Mouse (Mus musculus): Measurements from ENCODE around the gene Agpat4. TPM values are rescaled to one million over a fixed set of nuclear protein-coding genes. Genes with fewer than 3 reads are reported as not detected.

The Agpat4 gene
- polyA plus RNA-seq, 1 experiment from 2014 or later, result 55.5 TPM

GRCm38 (mm10) chr17:12127056-12127455, 8.6 kb downstream of the Agpat4 start:
- no peak for ATAC-seq (ENCODE audit: low FRiP score)
- WGBS, result 85% methylated on average over 4 of the region's 4 CpGs
- H3K9me3 ChIP-seq (replicated peaks), result no peaks in the 10 kb centered on the region
- no peak overlapping the region for H3K4me3 ChIP-seq (replicated peaks)
- H3K9ac ChIP-seq (replicated peaks), result no peak overlapping the region
- H3K36me3 ChIP-seq, result peaks cover 18% of the 10 kb centered on the region
- no peaks in the 10 kb centered on the region for H3K27me3 ChIP-seq (replicated peaks)
- H3K27ac ChIP-seq (replicated peaks), result no peak overlapping the region
- H3K4me2 ChIP-seq, result no peak overlapping the region
- H3K4me1 ChIP-seq, result peaks cover 6% of the 10 kb centered on the region; the same call in 1 of the 2 replicates

- ATAC-seq (ENCODE audit: low FRiP score), result no peak
- H3K36me3 ChIP-seq, result peaks cover 18% of the 10 kb centered on the region
- no peaks in the 10 kb centered on the region for H3K9me3 ChIP-seq (replicated peaks)
- no peak overlapping the region for H3K27ac ChIP-seq (replicated peaks)
- WGBS, result 91% methylated on average over 2 of the region's 2 CpGs
- H3K9ac ChIP-seq (replicated peaks), result no peak overlapping the region
- no peak overlapping the region for H3K4me3 ChIP-seq (replicated peaks)
- no peak overlapping the region for H3K4me2 ChIP-seq
- peaks cover 6% of the 10 kb centered on the region; the same call in 1 of the 2 replicates for H3K4me1 ChIP-seq
- H3K27me3 ChIP-seq (replicated peaks), result no peaks in the 10 kb centered on the region
These were observed 10.5 kb downstream of the Agpat4 start for GRCm38 (mm10) chr17:12128976-12129375.

- 82% methylated on average over 5 of the region's 5 CpGs for WGBS
- no peaks in the 10 kb centered on the region for H3K27me3 ChIP-seq (replicated peaks)
- H3K9me3 ChIP-seq (replicated peaks), result no peaks in the 10 kb centered on the region
- H3K4me1 ChIP-seq, result peaks cover 6% of the 10 kb centered on the region
- no peak overlapping the region for H3K4me3 ChIP-seq (replicated peaks)
- H3K9ac ChIP-seq (replicated peaks), result no peak overlapping the region
- no peak overlapping the region for H3K4me2 ChIP-seq
- H3K27ac ChIP-seq (replicated peaks), result no peak overlapping the region
- no peak for ATAC-seq (ENCODE audit: low FRiP score)
- H3K36me3 ChIP-seq, result peaks cover 8% of the 10 kb centered on the region
These were observed 12.7 kb downstream of the Agpat4 start for GRCm38 (mm10) chr17:12131171-12131570.

- Histone ChIP-seq H3K27ac (replicated peaks) (no peak overlapping the region), H3K4me1 (peaks cover 6% of the 10 kb centered on the region), H3K4me2 (no peak overlapping the region), H3K9ac (replicated peaks) (no peak overlapping the region), H3K27me3 (replicated peaks) (no peaks in the 10 kb centered on the region), H3K4me3 (replicated peaks) (no peak overlapping the region), H3K9me3 (replicated peaks) (no peaks in the 10 kb centered on the region), H3K36me3 (peaks cover 7% of the 10 kb centered on the region)
- no peak for ATAC-seq (ENCODE audit: low FRiP score)
- 97% methylated on average over 7 of the region's 7 CpGs for WGBS
These were observed 13.1 kb downstream of the Agpat4 start for GRCm38 (mm10) chr17:12131581-12131980.

GRCm38 (mm10) chr17:12132904-12133303, 14.4 kb downstream of the Agpat4 start:
- Histone ChIP-seq H3K27me3 (replicated peaks) (no peaks in the 10 kb centered on the region), H3K9me3 (replicated peaks) (no peaks in the 10 kb centered on the region), H3K27ac (replicated peaks) (no peak overlapping the region), H3K4me2 (no peak overlapping the region), H3K9ac (replicated peaks) (no peak overlapping the region), H3K4me3 (replicated peaks) (no peak overlapping the region), H3K4me1 (peaks cover 6% of the 10 kb centered on the region), H3K36me3 (no peaks in the 10 kb centered on the region; the same call in 1 of the 2 replicates)
- no peak for ATAC-seq (ENCODE audit: low FRiP score)
- 98% methylated on average over 3 of the region's 3 CpGs for WGBS

DNA sequence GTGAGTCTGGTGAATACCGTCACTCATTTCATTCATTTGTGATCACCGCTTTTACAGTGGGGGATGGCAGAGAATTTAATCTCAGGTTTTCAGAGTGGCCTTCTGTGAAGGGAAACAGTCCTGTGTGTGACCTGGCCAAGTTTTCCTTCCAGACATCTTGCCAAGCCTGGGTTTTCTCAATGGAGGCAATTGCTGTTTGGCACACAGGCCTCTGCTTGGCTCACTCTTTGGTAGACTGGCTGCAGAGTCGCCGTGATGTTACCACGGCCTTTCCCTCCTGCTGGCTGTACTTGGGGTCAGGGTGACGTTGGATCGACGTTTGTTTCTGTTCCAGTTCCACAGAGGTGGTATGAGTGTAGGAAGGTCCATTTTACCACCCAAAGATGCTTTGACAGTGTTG, 15.5 kb downstream of the Agpat4 start:
- ATAC-seq (ENCODE audit: low FRiP score), result no peak
- Histone ChIP-seq H3K4me2 (no peak overlapping the region), H3K27ac (replicated peaks) (no peak overlapping the region), H3K27me3 (replicated peaks) (no peaks in the 10 kb centered on the region), H3K4me1 (peaks cover 5% of the 10 kb centered on the region), H3K4me3 (replicated peaks) (no peak overlapping the region), H3K36me3 (no peaks in the 10 kb centered on the region; the same call in 1 of the 2 replicates), H3K9me3 (replicated peaks) (no peaks in the 10 kb centered on the region), H3K9ac (replicated peaks) (no peak overlapping the region)
- 93% methylated on average over 8 of the region's 8 CpGs for WGBS

GRCm38 (mm10) chr17:12134975-12135633, 16.6 kb downstream of the Agpat4 start:
- no peak overlapping the region for H3K27ac ChIP-seq (replicated peaks)
- WGBS, result 93% methylated on average over 12 of the region's 12 CpGs
- H3K9me3 ChIP-seq (replicated peaks), result no peaks in the 10 kb centered on the region
- no peaks in the 10 kb centered on the region; the same call in 1 of the 2 replicates for H3K36me3 ChIP-seq
- no peak overlapping the region for H3K4me3 ChIP-seq (replicated peaks)
- H3K9ac ChIP-seq (replicated peaks), result no peak overlapping the region
- no peak overlapping the region for H3K4me2 ChIP-seq
- H3K4me1 ChIP-seq, result no peaks in the 10 kb centered on the region; the same call in 1 of the 2 replicates
- no peaks in the 10 kb centered on the region for H3K27me3 ChIP-seq (replicated peaks)
- ATAC-seq (ENCODE audit: low FRiP score), result no peak

DNA sequence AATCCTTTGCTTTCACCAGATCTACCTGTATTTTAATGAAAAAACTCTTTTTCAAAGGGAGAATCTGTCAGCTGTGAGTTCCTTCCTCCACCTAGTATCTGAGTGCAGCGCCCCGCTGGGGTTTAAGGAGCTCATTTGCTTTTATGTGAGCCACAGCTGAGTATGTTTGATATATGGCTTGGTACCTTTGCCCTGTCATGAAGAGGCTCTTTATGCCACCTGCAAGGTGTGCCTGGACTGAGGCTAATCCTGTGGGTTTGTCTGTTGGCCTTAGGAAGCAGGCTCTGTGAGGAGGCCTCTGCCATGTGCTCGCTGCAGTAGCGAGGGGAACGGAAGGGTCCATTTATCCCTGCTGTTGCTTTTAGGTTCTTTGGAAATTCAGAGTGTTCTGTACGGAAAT, 19.9 kb downstream of the Agpat4 start:
- H3K4me2 ChIP-seq, result no peak overlapping the region
- 92% methylated on average over 6 of the region's 6 CpGs for WGBS
- no peak overlapping the region for H3K9ac ChIP-seq (replicated peaks)
- no peak for ATAC-seq (ENCODE audit: low FRiP score)
- no peak overlapping the region for H3K27ac ChIP-seq (replicated peaks)
- H3K4me3 ChIP-seq (replicated peaks), result no peak overlapping the region
- H3K9me3 ChIP-seq (replicated peaks), result no peaks in the 10 kb centered on the region
- no peaks in the 10 kb centered on the region for H3K27me3 ChIP-seq (replicated peaks)
- no peaks in the 10 kb centered on the region for H3K36me3 ChIP-seq
- no peaks in the 10 kb centered on the region; the same call in 1 of the 2 replicates for H3K4me1 ChIP-seq

GRCm38 (mm10) chr17:12143948-12144364, 25.5 kb downstream of the Agpat4 start:
- H3K27me3 ChIP-seq (replicated peaks), result no peaks in the 10 kb centered on the region
- H3K4me2 ChIP-seq, result no peak overlapping the region
- 79% methylated on average over 5 of the region's 5 CpGs for WGBS
- no peaks in the 10 kb centered on the region for H3K9me3 ChIP-seq (replicated peaks)
- ATAC-seq (ENCODE audit: low FRiP score), result no peak
- H3K4me3 ChIP-seq (replicated peaks), result no peak overlapping the region
- H3K4me1 ChIP-seq, result no peaks in the 10 kb centered on the region
- no peak overlapping the region for H3K9ac ChIP-seq (replicated peaks)
- H3K36me3 ChIP-seq, result no peaks in the 10 kb centered on the region
- H3K27ac ChIP-seq (replicated peaks), result no peak overlapping the region

- H3K27me3 ChIP-seq (replicated peaks), result no peaks in the 10 kb centered on the region
- no peak overlapping the region for H3K4me2 ChIP-seq
- no peak overlapping the region for H3K4me3 ChIP-seq (replicated peaks)
- H3K27ac ChIP-seq (replicated peaks), result no peak overlapping the region
- ATAC-seq (ENCODE audit: low FRiP score), result no peak
- no peaks in the 10 kb centered on the region for H3K4me1 ChIP-seq
- H3K36me3 ChIP-seq, result no peaks in the 10 kb centered on the region
- 88% methylated on average over 5 of the region's 5 CpGs for WGBS
- H3K9me3 ChIP-seq (replicated peaks), result no peaks in the 10 kb centered on the region
- H3K9ac ChIP-seq (replicated peaks), result no peak overlapping the region
These were observed 27.7 kb downstream of the Agpat4 start for GRCm38 (mm10) chr17:12146132-12146681.

DNA sequence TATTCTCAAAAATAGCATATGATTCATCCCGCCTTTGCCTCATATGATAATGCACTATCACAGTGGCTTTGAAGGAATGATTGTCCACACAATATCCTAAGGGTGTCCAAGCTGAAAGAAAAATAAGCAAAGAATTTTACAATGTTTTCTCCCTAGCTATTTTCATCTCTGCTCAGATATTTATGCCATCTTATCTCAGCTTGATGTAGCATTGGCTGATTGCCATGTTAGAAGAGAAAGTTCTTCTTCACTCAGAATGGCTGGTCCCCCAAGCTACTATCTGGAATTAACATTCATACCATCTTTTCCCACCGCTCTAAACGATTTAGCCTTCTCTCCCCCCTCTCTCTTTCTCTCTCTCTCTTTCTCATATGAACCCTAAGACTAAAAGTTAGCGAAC, 29.3 kb downstream of the Agpat4 start:
- Histone ChIP-seq H3K27me3 (replicated peaks) (no peaks in the 10 kb centered on the region), H3K9ac (replicated peaks) (no peak overlapping the region), H3K36me3 (peaks cover 8% of the 10 kb centered on the region), H3K4me3 (replicated peaks) (no peak overlapping the region), H3K9me3 (replicated peaks) (no peaks in the 10 kb centered on the region), H3K4me1 (no peaks in the 10 kb centered on the region), H3K4me2 (no peak overlapping the region), H3K27ac (replicated peaks) (no peak overlapping the region)
- 92% methylated on average over 4 of the region's 4 CpGs for WGBS
- no peak for ATAC-seq (ENCODE audit: low FRiP score)

DNA sequence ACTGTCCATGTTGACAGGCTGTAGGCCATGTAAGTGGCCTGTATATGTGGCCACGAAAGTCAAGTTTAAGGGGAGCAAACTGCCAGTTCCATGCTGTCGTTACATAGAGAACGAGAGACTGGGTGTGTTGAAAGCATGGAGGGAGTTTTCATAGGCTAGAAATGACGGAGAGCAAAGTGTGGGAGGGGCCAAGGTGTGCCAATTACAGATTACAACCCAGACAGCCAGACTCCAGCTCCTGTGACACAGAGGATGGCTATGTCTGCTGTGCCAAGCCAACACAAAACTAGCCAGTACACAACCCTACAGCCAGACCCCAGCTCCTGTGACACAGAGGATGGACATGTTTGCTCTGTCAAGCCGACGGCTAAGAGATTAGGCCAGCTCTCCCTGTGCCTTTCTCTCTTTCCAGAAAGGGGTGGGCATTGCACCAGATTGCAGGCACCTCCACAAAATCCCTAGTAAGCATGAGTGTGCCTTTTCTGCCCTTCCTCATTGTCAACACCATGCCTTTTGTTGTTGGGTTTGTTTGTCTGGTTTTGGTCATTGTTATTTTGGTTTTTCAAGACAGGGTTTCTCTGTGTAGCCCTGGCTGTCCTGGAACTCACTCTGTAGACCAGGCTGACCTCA, 30.8 kb downstream of the Agpat4 start:
- Histone ChIP-seq H3K27ac (replicated peaks) (no peak overlapping the region), H3K9ac (replicated peaks) (no peak overlapping the region), H3K4me3 (replicated peaks) (no peak overlapping the region), H3K4me1 (no peaks in the 10 kb centered on the region), H3K36me3 (peaks cover 17% of the 10 kb centered on the region), H3K4me2 (no peak overlapping the region), H3K9me3 (replicated peaks) (no peaks in the 10 kb centered on the region), H3K27me3 (replicated peaks) (no peaks in the 10 kb centered on the region)
- no peak for ATAC-seq (ENCODE audit: low FRiP score)
- 96% methylated on average over 6 of the region's 6 CpGs for WGBS
